Mouse (Mus musculus): ENCODE results near the gene Eid2b. TPM values are rescaled to one million over a fixed set of nuclear protein-coding genes. Genes with fewer than 3 reads are reported as not detected.
A peak's percentile ranks its signal among the peaks of the same experiment; 100 is the strongest.

The Eid2b gene
- polyA plus RNA-seq, 1 experiment from 2014 or later = 38.2 TPM

GRCm38 (mm10) chr7:28269355-28269754, 8.2 kb upstream of the Eid2b start:
- WGBS = 92% methylated on average over 12 of the region's 12 CpGs
- Histone ChIP-seq H3K36me3 (peaks cover 34% of the 10 kb centered on the region), H3K27ac (replicated peaks) (no peak overlapping the region), H3K27me3 (no peaks in the 10 kb centered on the region), H3K9me3 (no peaks in the 10 kb centered on the region), H3K4me3 (peak overlapping the region; percentile 86; the same call in 1 of the 2 replicates), H3K9ac (no peak overlapping the region), H3K4me2 (peak overlapping the region; percentile 87), H3K4me1 (replicated peaks) (peaks cover 17% of the 10 kb centered on the region)
- ATAC-seq (ENCODE audit: low read depth) = no peak

DNA sequence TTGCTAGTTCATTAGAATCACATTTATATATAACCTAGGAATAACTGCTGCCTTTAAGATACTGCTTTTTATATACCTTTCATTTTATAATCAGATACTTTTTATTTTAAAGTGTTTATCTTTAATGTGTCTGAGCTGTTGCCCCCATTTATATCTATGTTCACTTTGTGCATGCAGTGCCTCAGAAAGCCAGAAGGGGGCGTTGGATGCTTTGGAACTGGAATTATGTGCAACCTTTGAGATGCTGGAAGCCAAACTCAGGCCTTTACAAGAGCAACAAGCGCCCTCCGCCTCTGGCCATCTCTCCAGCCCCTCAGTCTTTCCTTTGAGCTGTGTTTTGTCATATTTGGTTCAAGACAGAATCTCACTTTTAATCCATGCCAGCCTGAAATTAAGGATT, 5.8 kb upstream of the Eid2b start:
- Histone ChIP-seq H3K4me1 (replicated peaks) (peaks cover 17% of the 10 kb centered on the region), H3K36me3 (peaks cover 34% of the 10 kb centered on the region), H3K4me2 (no peak overlapping the region), H3K4me3 (no peak overlapping the region), H3K27me3 (no peaks in the 10 kb centered on the region), H3K9ac (no peak overlapping the region), H3K27ac (replicated peaks) (no peak overlapping the region), H3K9me3 (no peaks in the 10 kb centered on the region)
- 75% methylated on average over 3 of the region's 3 CpGs for WGBS
- no peak for ATAC-seq (ENCODE audit: low read depth)

- H3K9me3 ChIP-seq = no peaks in the 10 kb centered on the region
- no peak overlapping the region for H3K9ac ChIP-seq
- H3K27ac ChIP-seq (replicated peaks) = no peak overlapping the region
- peaks cover 16% of the 10 kb centered on the region for H3K36me3 ChIP-seq
- peak; percentile 24; the same call in 1 of the 2 replicates for ATAC-seq (ENCODE audit: low read depth)
- 53% methylated on average over 8 of the region's 8 CpGs for WGBS
- H3K4me1 ChIP-seq (replicated peaks) = peaks cover 24% of the 10 kb centered on the region
- no peaks in the 10 kb centered on the region for H3K27me3 ChIP-seq
- no peak overlapping the region for H3K4me2 ChIP-seq
- no peak overlapping the region for H3K4me3 ChIP-seq
These were observed 313 bp upstream of the Eid2b start for GRCm38 (mm10) chr7:28277237-28277614.

DNA sequence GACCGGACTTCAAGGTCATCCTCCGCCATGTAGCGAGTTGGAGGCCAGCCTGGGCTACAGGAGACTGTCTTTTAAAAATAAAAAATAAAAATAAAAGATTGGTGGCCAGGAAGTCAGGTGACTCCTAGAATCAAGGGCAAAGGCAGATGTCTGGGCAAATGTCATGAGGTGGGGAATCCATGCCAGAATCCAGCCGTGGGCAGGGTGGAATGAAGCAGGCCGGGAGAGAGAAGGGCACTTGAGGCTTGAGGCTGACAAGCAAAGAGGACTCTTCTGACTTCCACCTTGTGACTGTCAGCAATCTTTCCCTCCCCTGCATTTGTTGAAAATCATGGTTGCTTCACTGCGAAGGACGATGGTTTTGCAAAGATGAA, 727 bp downstream of the Eid2b start:
- Histone ChIP-seq H3K4me1 (replicated peaks) (peaks cover 24% of the 10 kb centered on the region), H3K9me3 (no peaks in the 10 kb centered on the region), H3K9ac (peak overlapping the region; percentile 90), H3K36me3 (peaks cover 7% of the 10 kb centered on the region), H3K27me3 (no peaks in the 10 kb centered on the region), H3K4me2 (peak overlapping the region; percentile 84), H3K27ac (replicated peaks) (peak overlapping the region; percentile 89), H3K4me3 (peak overlapping the region; percentile 70)
- WGBS = 78% methylated on average over 7 of the region's 7 CpGs
- ATAC-seq (ENCODE audit: low read depth) = no peak

- no peak overlapping the region for H3K9ac ChIP-seq
- H3K4me1 ChIP-seq (replicated peaks) = peaks cover 24% of the 10 kb centered on the region
- H3K4me3 ChIP-seq = no peak overlapping the region
- no peak overlapping the region for H3K27ac ChIP-seq (replicated peaks)
- no peaks in the 10 kb centered on the region for H3K9me3 ChIP-seq
- no peaks in the 10 kb centered on the region for H3K36me3 ChIP-seq
- ATAC-seq (ENCODE audit: low read depth) = no peak
- H3K4me2 ChIP-seq = no peak overlapping the region
- whole genome bisulfite sequencing = 83% methylated on average over 7 of the region's 7 CpGs
- H3K27me3 ChIP-seq = no peaks in the 10 kb centered on the region
These were observed 3.1 kb downstream of the Eid2b start for GRCm38 (mm10) chr7:28280630-28281029.

DNA sequence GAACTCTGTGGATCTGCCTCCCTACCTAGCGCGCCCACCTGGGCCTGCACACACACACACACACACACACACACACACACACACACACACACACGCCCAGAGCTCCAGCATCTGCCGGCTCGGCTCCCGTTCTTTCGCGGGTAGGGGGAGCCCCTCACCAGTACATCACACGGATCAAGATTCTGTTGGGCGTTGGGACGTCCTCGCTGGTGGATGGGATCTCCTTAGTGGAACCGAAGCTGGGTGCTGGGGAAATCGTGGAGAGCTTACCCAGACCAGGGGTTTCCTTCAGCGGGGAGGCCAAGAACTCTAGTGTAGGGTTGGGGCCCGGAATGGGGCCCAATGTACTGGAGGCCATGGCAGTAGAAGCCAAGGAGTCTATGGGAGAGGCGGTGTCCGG, 12.6 kb downstream of the Eid2b start:
- WGBS = 2% methylated on average over 18 of the region's 18 CpGs
- H3K4me2 ChIP-seq = peak overlapping the region; percentile 54
- H3K36me3 ChIP-seq = no peaks in the 10 kb centered on the region
- H3K27me3 ChIP-seq = peaks cover 66% of the 10 kb centered on the region
- H3K27ac ChIP-seq (replicated peaks) = no peak overlapping the region
- 0 out of 2 replicates have a peak overlapping the region, but pooled peaks have one; percentile 48 for H3K9ac ChIP-seq
- peaks cover 37% of the 10 kb centered on the region for H3K4me1 ChIP-seq (replicated peaks)
- H3K9me3 ChIP-seq = no peaks in the 10 kb centered on the region
- ATAC-seq (ENCODE audit: low read depth) = 0 out of 2 replicates have a peak, but pooled peaks have one; percentile 25
- H3K4me3 ChIP-seq = peak overlapping the region; percentile 31

- H3K36me3 ChIP-seq = no peaks in the 10 kb centered on the region
- peaks cover 39% of the 10 kb centered on the region for H3K4me1 ChIP-seq (replicated peaks)
- peak; percentile 34 for ATAC-seq (ENCODE audit: low read depth)
- no peaks in the 10 kb centered on the region for H3K9me3 ChIP-seq
- H3K27ac ChIP-seq (replicated peaks) = no peak within 1 kb of the TSS
- peak within 1 kb of the TSS; percentile 54 for H3K4me2 ChIP-seq
- H3K9ac ChIP-seq = peak within 1 kb of the TSS; percentile 48
- 1% methylated on average over 52 of the region's 52 CpGs for WGBS
- H3K27me3 ChIP-seq = peaks cover 66% of the 10 kb centered on the region
- H3K4me3 ChIP-seq = peak within 1 kb of the TSS; percentile 31
These were observed 13.4 kb downstream of the Eid2b start, which contains the start of gene Selenov for GRCm38 (mm10) chr7:28290638-28291590. TSS of gene Selenov (minus strand) at chr7:28291186.

GRCm38 (mm10) chr7:28294481-28294880, 16.9 kb downstream of the Eid2b start:
- Histone ChIP-seq H3K9ac (peak overlapping the region; percentile 74), H3K27me3 (peaks cover 67% of the 10 kb centered on the region), H3K9me3 (no peaks in the 10 kb centered on the region), H3K4me1 (replicated peaks) (peaks cover 45% of the 10 kb centered on the region), H3K4me3 (peak overlapping the region; percentile 53), H3K36me3 (no peaks in the 10 kb centered on the region), H3K4me2 (peak overlapping the region; percentile 79), H3K27ac (replicated peaks) (no peak overlapping the region)
- WGBS = under 1% methylated on average over 62 of the region's 63 CpGs
- peak; percentile 66 for ATAC-seq (ENCODE audit: low read depth)

- no peak for ATAC-seq (ENCODE audit: low read depth)
These were observed 21.5 kb downstream of the Eid2b start for GRCm38 (mm10) chr7:28298837-28299625.

GRCm38 (mm10) chr7:28301616-28302433, 24.3 kb downstream of the Eid2b start, which contains the start of gene Dll3:
TSS of gene Dll3 (minus strand) at chr7:28302238.
- Histone ChIP-seq H3K9ac (peak within 1 kb of the TSS; percentile 83), H3K4me3 (peak within 1 kb of the TSS; percentile 54), H3K27me3 (peaks cover 10% of the 10 kb centered on the region; the same call in 1 of the 2 replicates), H3K36me3 (peaks cover 25% of the 10 kb centered on the region), H3K27ac (replicated peaks) (peak within 1 kb of the TSS; percentile 88), H3K4me2 (peak within 1 kb of the TSS; percentile 73), H3K9me3 (no peaks in the 10 kb centered on the region), H3K4me1 (replicated peaks) (peaks cover 55% of the 10 kb centered on the region)
- peak; percentile 70 for ATAC-seq (ENCODE audit: low read depth)
- under 1% methylated on average over 30 of the region's 30 CpGs for WGBS

More at GRCm38 (mm10) chr7:28298837-28299625, 21.5 kb downstream of the Eid2b start:
- Histone ChIP-seq H3K9me3 (no peaks in the 10 kb centered on the region), H3K4me1 (replicated peaks) (peaks cover 68% of the 10 kb centered on the region), H3K4me3 (peak overlapping the region; percentile 54), H3K36me3 (0 out of 2 replicates have a peak, but pooled peaks cover 2% of the 10 kb centered on the region), H3K9ac (peak overlapping the region; percentile 58), H3K4me2 (peak overlapping the region; percentile 73), H3K27me3 (peaks cover 28% of the 10 kb centered on the region), H3K27ac (replicated peaks) (peak overlapping the region; percentile 18; the same call in 1 of the 2 replicates)
- 18% methylated on average over 43 of the region's 43 CpGs for whole genome bisulfite sequencing

GRCm38 (mm10) chr7:28305641-28306040, 28.1 kb downstream of the Eid2b start:
- Histone ChIP-seq H3K9ac (no peak overlapping the region), H3K4me3 (no peak overlapping the region), H3K4me2 (no peak overlapping the region), H3K9me3 (no peaks in the 10 kb centered on the region), H3K27me3 (no peaks in the 10 kb centered on the region), H3K4me1 (replicated peaks) (peaks cover 47% of the 10 kb centered on the region), H3K27ac (replicated peaks) (no peak overlapping the region), H3K36me3 (peaks cover 60% of the 10 kb centered on the region)
- WGBS = 82% methylated on average over 10 of the region's 10 CpGs
- ATAC-seq (ENCODE audit: low read depth) = no peak
